Mouse (Mus musculus) gastrocnemius, adult 18-20 months (tissue): ENCODE results near the gene Slc26a1. TPM values are rescaled to one million over a fixed set of nuclear protein-coding genes. Genes with fewer than 3 reads are reported as not detected.

Experiments used
- DNase-seq: peaks from one replicate; pipeline ENCODE4 v3.0.0; 2021; ENCODE audit warnings: low spot score
- total RNA-seq, 2 experiments: library from RNA; stranded (reverse); gene quantifications; 2 replicates each; pipeline ENCODE4 v1.2.3; 2021

Slc26a1 gene
- total RNA-seq, 2 experiments from 2014 or later = 0.12 TPM; not detected in 1

- no peak for DNase-seq
Measured at GRCm38 (mm10) chr5:108628891-108629633, 46.3 kb downstream of the Slc26a1 start.

- no peak for DNase-seq
Measured at GRCm38 (mm10) chr5:108626050-108626660, 49.2 kb downstream of the Slc26a1 start.

- DNase-seq = no peak
Measured at GRCm38 (mm10) chr5:108621870-108622269, 53.5 kb downstream of the Slc26a1 start.

Other genes with a start within 250 kb of the Slc26a1 start
- gene Atp5k, start 241.1 kb downstream of the Slc26a1 start, total RNA-seq = 100 to 1,000 TPM; 765 to 857 TPM
- 1 to 10 TPM in 1 of 2 experiments, under 1 TPM in 1; 0.84 to 1.7 TPM for gene Mfsd7a, start 226.7 kb downstream of the Slc26a1 start, total RNA-seq
- gene Pcgf3, start 214.3 kb downstream of the Slc26a1 start, total RNA-seq = 10 to 100 TPM; 33.8 to 35.9 TPM
- under 1 TPM; 0.21 to 0.41 TPM for gene Cplx1, start 125.5 kb downstream of the Slc26a1 start, total RNA-seq
- gene Gak, start 45.8 kb downstream of the Slc26a1 start, total RNA-seq = 10 to 100 TPM; 10.9 to 11.9 TPM
- 10 to 100 TPM in 1 of 2 experiments, 1 to 10 TPM in 1; 7.6 to 10.7 TPM for gene Tmem175, start 45.8 kb downstream of the Slc26a1 start, total RNA-seq
- gene Idua, start 15.2 kb downstream of the Slc26a1 start, total RNA-seq = 1 to 10 TPM; 8.2 to 10.0 TPM
- gene Dgkq, start 5.9 kb downstream of the Slc26a1 start, total RNA-seq = 1 to 10 TPM; 2.4 to 3.9 TPM
- 10 to 100 TPM; 23.3 to 29.9 TPM for gene Fgfrl1, start 16.8 kb upstream of the Slc26a1 start, total RNA-seq
- gene Rnf212, start 99.4 kb upstream of the Slc26a1 start, total RNA-seq = not detected
- not detected for gene Tmed11, start 119.8 kb upstream of the Slc26a1 start, total RNA-seq
- gene Vmn2r8, start 133.3 kb upstream of the Slc26a1 start, total RNA-seq = not detected
- gene Vmn2r9, start 177.0 kb upstream of the Slc26a1 start, total RNA-seq = not detected